Comparison of ENCODE assay signal across 14 mouse cellular contexts in the genomic region with DNA sequence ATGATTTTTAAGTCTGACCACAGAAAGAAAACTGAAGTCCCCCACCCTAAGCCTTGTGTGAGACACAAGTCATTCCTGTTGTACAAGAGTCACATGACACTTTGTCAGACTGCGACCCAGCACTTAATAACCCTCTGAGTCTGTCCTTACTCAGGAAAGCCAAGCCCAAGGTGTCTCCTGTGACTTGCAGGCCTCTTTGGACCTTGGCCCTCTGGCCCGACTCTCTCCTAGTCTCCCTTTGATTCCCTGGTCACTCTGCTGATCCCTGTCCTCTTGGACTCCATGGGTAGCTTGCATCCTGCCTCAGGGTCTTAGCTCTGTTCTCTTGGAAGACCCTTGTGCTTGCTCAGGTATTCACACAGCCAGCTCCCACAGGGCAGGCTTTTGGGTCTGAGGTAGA.
A peak's percentile ranks its signal among the peaks of the same experiment; 100 is the strongest.
DNase-seq lines count a peak whose midpoint lies in the region; ATAC-seq and TF ChIP-seq lines count a peak whose summit lies in the region.
"Had no signal": no experiment of that assay in that cellular context is flagged by ENCODE, and none has a peak within 500 bp of the region (broad histone marks: within the 10 kb centered on the region; RNA-seq: fewer than 3 reads in every experiment).

No protein-coding gene starts in this region.

- ATAC-seq in intestine, embryonic 16.5 days = peak; percentile 87
- ATAC-seq in hindbrain, postnatal 0 days = no peak
- ATAC-seq in granulocyte monocyte progenitor cell, adult 5-6 weeks (replicated peaks; ENCODE audit: poor library complexity, severe bottlenecking) = no peak
- ATAC-seq: forebrain, embryonic 13.5 days had no signal

- TF ChIP-seq CTCF in hindbrain, postnatal 0 days (IDR thresholded peaks at IDR 0.05; ENCODE audit: low read depth) = no peak

- peaks cover 35% of the 10 kb centered on the region for H3K4me1 ChIP-seq in intestine, embryonic 16.5 days (ENCODE audit: control insufficient read depth, insufficient read depth, low read length)
- peaks cover 17% of the 10 kb centered on the region; the same call in 1 of the 2 replicates for H3K4me1 ChIP-seq in hindbrain, postnatal 0 days (ENCODE audit: insufficient read depth, low read length)

- no peak overlapping the region for H3K4me3 ChIP-seq in intestine, embryonic 16.5 days (ENCODE audit: low read length)
- no peak overlapping the region for H3K4me3 ChIP-seq in hindbrain, postnatal 0 days (ENCODE audit: low read length)
- H3K4me3 ChIP-seq: forebrain, embryonic 13.5 days; limb, embryonic 13.5 days; stomach, embryonic 15.5 days had no signal

- no peaks in the 10 kb centered on the region for H3K27me3 ChIP-seq in intestine, embryonic 16.5 days (replicated peaks; ENCODE audit: control insufficient read depth, insufficient read depth, low read length)
- no peaks in the 10 kb centered on the region for H3K27me3 ChIP-seq in hindbrain, postnatal 0 days (ENCODE audit: insufficient read depth, low read length)
- H3K27me3 ChIP-seq: stomach, embryonic 15.5 days had no signal

- peak; percentile 81 for DNase-seq in kidney, adult 11 months
- no peak for DNase-seq in kidney, adult 18-20 months
- peak; percentile 89 for DNase-seq in kidney, adult 9 months
- peak; percentile 75 to 86 for DNase-seq in kidney, postnatal 36 days
- no peak for DNase-seq in hindbrain, postnatal 0 days (ENCODE audit: low spot score)
- DNase-seq: cerebellum, adult 9-11 months; gastrocnemius, postnatal 36 days; lung, postnatal 14 days had no signal

- H3K27ac ChIP-seq in intestine, embryonic 16.5 days (ENCODE audit: low read length) = peak overlapping the region; percentile 81
- no peak overlapping the region for H3K27ac ChIP-seq in hindbrain, postnatal 0 days
- H3K27ac ChIP-seq: forebrain, embryonic 13.5 days; limb, embryonic 13.5 days had no signal

- H3K9me3 ChIP-seq in intestine, embryonic 16.5 days (ENCODE audit: control insufficient read depth, low read length) = no peaks in the 10 kb centered on the region
- no peaks in the 10 kb centered on the region for H3K9me3 ChIP-seq in hindbrain, postnatal 0 days (ENCODE audit: low read length)
- H3K9me3 ChIP-seq: forebrain, embryonic 13.5 days; limb, embryonic 13.5 days; stomach, embryonic 15.5 days had no signal

- WGBS in intestine, embryonic 16.5 days = 56% methylated on average over 2 of the region's 2 CpGs
- 60% methylated on average over 2 of the region's 2 CpGs for WGBS in hindbrain, postnatal 0 days

- peak overlapping the region; percentile 34 for H3K9ac ChIP-seq in intestine, embryonic 16.5 days (ENCODE audit: low read depth, low read length)
- no peak overlapping the region for H3K9ac ChIP-seq in hindbrain, postnatal 0 days (replicated peaks; ENCODE audit: low read length)
- H3K9ac ChIP-seq: forebrain, embryonic 13.5 days; limb, embryonic 13.5 days; stomach, embryonic 15.5 days had no signal

- H3K36me3 ChIP-seq in intestine, embryonic 16.5 days (ENCODE audit: control insufficient read depth, insufficient read depth, low read length) = no peaks in the 10 kb centered on the region
- no peaks in the 10 kb centered on the region for H3K36me3 ChIP-seq in hindbrain, postnatal 0 days (ENCODE audit: insufficient read depth, low read length)
- H3K36me3 ChIP-seq: G1E; limb, embryonic 13.5 days; stomach, embryonic 15.5 days had no signal

- peak overlapping the region; percentile 14; the same call in 1 of the 2 replicates for H3K4me2 ChIP-seq in intestine, embryonic 16.5 days (ENCODE audit: low read depth, low read length)
- H3K4me2 ChIP-seq in hindbrain, postnatal 0 days (ENCODE audit: low read depth, low read length) = no peak overlapping the region
- H3K4me2 ChIP-seq: forebrain, embryonic 13.5 days; limb, embryonic 13.5 days; stomach, embryonic 15.5 days had no signal

Comparison
In these comparisons a context has a peak if more than half of its experiments do, and no peak if none do; other contexts are left out.
1. DNase-seq: peak in kidney, adult 11 months (single experiment), kidney, adult 9 months (single experiment) and kidney, postnatal 36 days (2 of 2); none in kidney, adult 18-20 months (single experiment) and hindbrain, postnatal 0 days (single experiment).